Comparison of ENCODE assay signal across 15 mouse cellular contexts in genomic region chr4:136964990-136965421, GRCm38 (mm10). TPM values are rescaled to one million over a fixed set of nuclear protein-coding genes. Genes with fewer than 3 reads are reported as not detected.
DNase-seq lines count a peak whose midpoint lies in the region; ATAC-seq lines count a peak whose summit lies in the region.
"Had no signal": no experiment of that assay in that cellular context is flagged by ENCODE, and none has a peak within 500 bp of the region (broad histone marks: within the 10 kb centered on the region; RNA-seq: fewer than 3 reads in every experiment).

No protein-coding gene starts in this region.

- no peak overlapping the region for H3K4me3 ChIP-seq in hindbrain, embryonic 10.5 days
- H3K4me3 ChIP-seq in hindbrain, embryonic 13.5 days = no peak overlapping the region
- H3K4me3 ChIP-seq in hindbrain, embryonic 11.5 days (ENCODE audit: low read depth, low read length) = no peak overlapping the region
- no peak overlapping the region for H3K4me3 ChIP-seq in midbrain, embryonic 11.5 days (ENCODE audit: low read depth, low read length)
- H3K4me3 ChIP-seq: layer of hippocampus, adult 2 months; neural tube, embryonic 12.5 days had no signal

- no peaks in the 10 kb centered on the region for H3K36me3 ChIP-seq in hindbrain, embryonic 10.5 days
- no peaks in the 10 kb centered on the region for H3K36me3 ChIP-seq in hindbrain, embryonic 13.5 days
- no peaks in the 10 kb centered on the region for H3K36me3 ChIP-seq in hindbrain, embryonic 11.5 days (ENCODE audit: control insufficient read depth, insufficient read depth, low read length)
- H3K36me3 ChIP-seq in midbrain, embryonic 11.5 days (ENCODE audit: control insufficient read depth, insufficient read depth, low read length) = no peaks in the 10 kb centered on the region
- H3K36me3 ChIP-seq: neural tube, embryonic 12.5 days had no signal

- 26% methylated on average over 15 of the region's 15 CpGs for WGBS in hindbrain, embryonic 10.5 days
- 27% methylated on average over 15 of the region's 15 CpGs for WGBS in hindbrain, embryonic 13.5 days
- 29% methylated on average over 15 of the region's 15 CpGs for WGBS in hindbrain, embryonic 11.5 days
- WGBS in midbrain, embryonic 11.5 days = 12% methylated on average over 15 of the region's 15 CpGs

- DNase-seq in hindbrain, embryonic 10.5 days (ENCODE audit: low spot score) = no peak
- DNase-seq in embryo, embryonic 11 days = peak; percentile 72
- DNase-seq in hindbrain, embryonic 11.5 days (ENCODE audit: low spot score) = peak; percentile 53
- peak; percentile 97 for DNase-seq in midbrain, embryonic 11.5 days (ENCODE audit: low spot score, missing footprints)
- no peak for DNase-seq in adrenal gland, postnatal 14 days
- DNase-seq in yolk sac, embryonic 10.5 days (ENCODE audit: low spot score) = no peak
- no peak for DNase-seq in urinary bladder, postnatal 14 days (ENCODE audit: low spot score)
- DNase-seq: heart, adult 11 months; kidney, adult 2 months; thymus, postnatal 36 days had no signal

- H3K4me2 ChIP-seq in hindbrain, embryonic 13.5 days = no peak overlapping the region
- H3K4me2 ChIP-seq in hindbrain, embryonic 11.5 days (replicated peaks; ENCODE audit: low read depth, low read length) = no peak overlapping the region
- H3K4me2 ChIP-seq in midbrain, embryonic 11.5 days = 0 out of 2 replicates have a peak overlapping the region, but pooled peaks have one; percentile 4
- H3K4me2 ChIP-seq: neural tube, embryonic 12.5 days had no signal

- peaks cover 99% of the 10 kb centered on the region for H3K4me1 ChIP-seq in hindbrain, embryonic 10.5 days (replicated peaks)
- H3K4me1 ChIP-seq in hindbrain, embryonic 13.5 days (replicated peaks) = peaks cover 92% of the 10 kb centered on the region
- H3K4me1 ChIP-seq in hindbrain, embryonic 11.5 days (replicated peaks; ENCODE audit: control insufficient read depth, insufficient read depth, low read length) = peaks cover 15% of the 10 kb centered on the region
- peaks cover 67% of the 10 kb centered on the region for H3K4me1 ChIP-seq in midbrain, embryonic 11.5 days (ENCODE audit: control insufficient read depth, insufficient read depth, low read length)

- H3K27ac ChIP-seq in hindbrain, embryonic 10.5 days = 0 out of 2 replicates have a peak overlapping the region, but pooled peaks have one; percentile 6
- H3K27ac ChIP-seq in hindbrain, embryonic 13.5 days = no peak overlapping the region
- no peak overlapping the region for H3K27ac ChIP-seq in hindbrain, embryonic 11.5 days (ENCODE audit: low read depth, low read length)
- H3K27ac ChIP-seq in midbrain, embryonic 11.5 days (ENCODE audit: low read depth, low read length) = peak overlapping the region; percentile 59
- H3K27ac ChIP-seq: layer of hippocampus, adult 2 months; neural tube, embryonic 12.5 days had no signal

- H3K9me3 ChIP-seq in hindbrain, embryonic 10.5 days = no peaks in the 10 kb centered on the region
- no peaks in the 10 kb centered on the region for H3K9me3 ChIP-seq in hindbrain, embryonic 13.5 days
- no peaks in the 10 kb centered on the region for H3K9me3 ChIP-seq in hindbrain, embryonic 11.5 days (ENCODE audit: control insufficient read depth, low read length)
- H3K9me3 ChIP-seq in midbrain, embryonic 11.5 days (ENCODE audit: control insufficient read depth, low read length) = no peaks in the 10 kb centered on the region
- H3K9me3 ChIP-seq: neural tube, embryonic 12.5 days had no signal

- no peak for ATAC-seq in hindbrain, embryonic 13.5 days (ENCODE audit: low FRiP score)
- peak; percentile 25; the same call in 1 of the 2 replicates for ATAC-seq in hindbrain, embryonic 11.5 days (ENCODE audit: low FRiP score)
- peak; percentile 75 for ATAC-seq in midbrain, embryonic 11.5 days (ENCODE audit: low FRiP score)

- H3K27me3 ChIP-seq in hindbrain, embryonic 10.5 days (ENCODE audit: insufficient read depth, poor library complexity, severe bottlenecking) = peaks cover 98% of the 10 kb centered on the region
- peaks cover 78% of the 10 kb centered on the region for H3K27me3 ChIP-seq in hindbrain, embryonic 13.5 days
- peaks cover 4% of the 10 kb centered on the region; the same call in 1 of the 2 replicates for H3K27me3 ChIP-seq in hindbrain, embryonic 11.5 days (ENCODE audit: control insufficient read depth, insufficient read depth, low read length)
- peaks cover 73% of the 10 kb centered on the region for H3K27me3 ChIP-seq in midbrain, embryonic 11.5 days (ENCODE audit: control insufficient read depth, insufficient read depth, low read length)

- no peak overlapping the region for H3K9ac ChIP-seq in hindbrain, embryonic 13.5 days
- H3K9ac ChIP-seq in hindbrain, embryonic 11.5 days (ENCODE audit: low read depth, low read length) = no peak overlapping the region
- no peak overlapping the region for H3K9ac ChIP-seq in midbrain, embryonic 11.5 days (ENCODE audit: low read length)
- H3K9ac ChIP-seq: neural tube, embryonic 12.5 days had no signal

RNA-seq across cellular contexts. Expression of gene Epha8, which starts 8.4 kb away (rescaled TPM):
- polyA plus RNA-seq in hindbrain, embryonic 10.5 days (2016; fragmentation: Nextera tagmentation; extraction: Ambion mirVana) = 2.4 and 4.6 TPM in 2 replicates
- 5.6 and 6.1 TPM in 2 replicates for polyA plus RNA-seq in hindbrain, embryonic 13.5 days (2015; fragmentation: Nextera tagmentation; extraction: Ambion mirVana)
- 0.99 and 1.2 TPM in 2 replicates for polyA plus RNA-seq in hindbrain, embryonic 11.5 days (2014; fragmentation: Nextera tagmentation; extraction: Ambion mirVana)
- polyA plus RNA-seq in midbrain, embryonic 11.5 days (2014; fragmentation: Nextera tagmentation; extraction: Ambion mirVana) = 4.1 and 5.0 TPM in 2 replicates
- total RNA-seq in adrenal gland, postnatal 14 days (2021) = 0.11 and 0.26 TPM in 2 replicates
- total RNA-seq: common myeloid progenitor, adult 5-6 weeks had no signal
- polyA plus RNA-seq: heart, postnatal 0 days had no signal

Comparison
In these comparisons a context has a peak if more than half of its experiments do, and no peak if none do; other contexts are left out.
1. DNase-seq: peak in embryo, embryonic 11 days (single experiment), hindbrain, embryonic 11.5 days (single experiment) and midbrain, embryonic 11.5 days (single experiment); none in hindbrain, embryonic 10.5 days (single experiment), adrenal gland, postnatal 14 days (single experiment), yolk sac, embryonic 10.5 days (single experiment) and urinary bladder, postnatal 14 days (single experiment).
2. H3K27ac ChIP-seq: peak in hindbrain, embryonic 10.5 days (single experiment) and midbrain, embryonic 11.5 days (single experiment); none in hindbrain, embryonic 13.5 days (single experiment) and hindbrain, embryonic 11.5 days (single experiment).